Mouse (Mus musculus) kidney, embryonic 15.5 days (tissue): ENCODE measurements at regions not wholly inside any gene's neighbourhood (a gene's known extent, or its start where the extent isn't known, plus 50 kb on each side); places are given as distances from the start of the nearest gene placed in this dataset.
"Not testable (repeated sequence)": the region's sequence is repeated elsewhere in the genome, so short reads cannot be mapped to it uniquely, and the experiment has no call there.

ENCODE experiments used
- ATAC-seq: fragments of 200-750 bp; cut with Nextera tagmentation; replicated peaks from 2 replicates; pipeline ENCODE4 v1.8.0; 2017; ENCODE audit warnings: moderate TSS enrichment; ENCODE audit not compliant: low FRiP score
- H3K27ac ChIP-seq: fragments of 300-500 bp; sonication (generic); 2 replicates; pipeline ENCODE4 v1.5.1; 2015; ENCODE audit warnings: mild to moderate bottlenecking, inconsistent platforms
- H3K27me3 ChIP-seq: fragments of 300-500 bp; sonication (generic); 2 replicates; pipeline ENCODE4 v1.6.1; 2015; ENCODE audit warnings: inconsistent platforms
- H3K36me3 ChIP-seq: fragments of 300-500 bp; sonication (generic); 2 replicates; pipeline ENCODE4 v1.6.1; 2015; ENCODE audit warnings: inconsistent platforms
- H3K4me1 ChIP-seq: fragments of 300-500 bp; sonication (generic); 2 replicates; pipeline ENCODE4 v1.6.1; 2015; ENCODE audit warnings: inconsistent platforms
- H3K4me2 ChIP-seq: fragments of 300-500 bp; sonication (generic); 2 replicates; pipeline ENCODE4 v1.6.1; 2015; ENCODE audit warnings: moderate library complexity, mild to moderate bottlenecking, inconsistent platforms
- H3K4me3 ChIP-seq: fragments of 300-500 bp; sonication (generic); replicated peaks from 2 replicates; pipeline ENCODE4 v1.5.1; 2015; ENCODE audit warnings: mild to moderate bottlenecking, inconsistent platforms
- H3K9ac ChIP-seq: fragments of 300-500 bp; sonication (generic); 2 replicates; pipeline ENCODE4 v1.6.1; 2015; ENCODE audit warnings: mild to moderate bottlenecking, inconsistent platforms
- H3K9me3 ChIP-seq: fragments of 300-500 bp; sonication (generic); replicated peaks from 2 replicates; pipeline ENCODE4 v1.6.1; 2016; ENCODE audit warnings: inconsistent platforms
- WGBS: fragments of 180-500 bp; shearing (Covaris S2); methylation state at CpG from one replicate; pipeline ENCODE4 v1.1.7; 2015; ENCODE audit warnings: mixed read lengths; 5-methylcytosine and 5-hydroxymethylcytosine counted together

GRCm38 (mm10) chr3:21678734-21679133 is 397.7 kb upstream of the Tbl1xr1 start:
- Histone ChIP-seq H3K4me2 (no peak overlapping the region), H3K27me3 (no peaks in the 10 kb centered on the region), H3K9me3 (no peaks in the 10 kb centered on the region), H3K4me1 (no peaks in the 10 kb centered on the region), H3K9ac (no peak overlapping the region), H3K36me3 (no peaks in the 10 kb centered on the region), H3K27ac (no peak overlapping the region), H3K4me3 (no peak overlapping the region)
- ATAC-seq = no peak

DNA sequence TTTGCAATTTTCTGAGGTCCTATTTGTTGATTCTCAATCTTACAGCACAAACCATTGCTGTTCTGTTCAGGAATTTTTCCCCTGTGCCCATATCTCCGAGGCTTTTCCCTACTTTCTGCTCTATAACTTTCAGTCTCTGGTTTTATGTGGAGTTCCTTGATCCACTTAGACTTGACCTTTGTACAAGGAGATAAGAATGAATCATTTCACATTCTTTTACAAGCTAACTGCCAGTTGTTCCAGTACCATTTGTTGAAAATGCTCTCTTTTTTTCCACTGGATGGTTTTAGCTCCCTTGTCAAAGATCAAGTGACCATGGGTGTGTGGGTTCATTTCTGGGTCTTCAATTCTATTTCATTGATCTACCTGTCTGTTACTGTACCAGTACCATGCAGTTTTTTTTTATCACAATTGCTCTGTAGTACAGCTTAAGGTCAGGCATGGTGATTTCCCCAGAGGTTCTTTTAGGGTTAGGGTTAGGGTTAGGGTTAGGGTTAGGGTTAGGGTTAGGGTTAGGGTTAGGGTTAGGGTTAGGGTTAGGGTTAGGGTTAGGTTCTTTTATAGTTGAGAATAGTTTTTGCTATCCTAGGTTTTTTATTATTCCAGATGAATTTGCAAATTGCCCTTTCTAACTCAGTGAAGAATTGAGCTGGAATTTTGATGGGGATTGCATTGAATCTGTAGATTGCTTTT is 378.3 kb upstream of the Tbl1xr1 start:
- H3K4me3 ChIP-seq, H3K36me3 ChIP-seq, H3K9me3 ChIP-seq, H3K27me3 ChIP-seq, H3K9ac ChIP-seq, H3K4me2 ChIP-seq, H3K27ac ChIP-seq, ATAC-seq, H3K4me1 ChIP-seq: not testable (repeated sequence)
- WGBS = 55% methylated on average over 1 of the region's 1 CpGs

DNA sequence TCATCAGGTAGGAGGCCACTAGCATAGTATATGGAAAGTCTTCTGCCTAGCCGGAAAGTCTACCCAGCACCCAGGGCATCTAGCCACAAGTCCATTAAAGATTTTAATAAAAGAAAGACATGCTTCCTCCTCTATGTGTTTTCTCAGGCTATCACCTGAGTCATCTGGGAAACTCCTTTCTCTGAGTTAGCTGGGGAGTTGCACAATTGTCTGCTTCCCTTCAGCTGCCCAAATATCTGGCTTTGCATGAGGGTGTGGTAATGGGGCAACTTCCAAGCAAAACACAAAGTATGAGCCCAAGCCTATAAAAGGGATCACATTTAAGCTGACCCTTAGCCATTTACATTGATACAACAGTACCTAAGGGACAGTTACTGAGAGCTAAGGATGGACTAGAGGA is 376.9 kb upstream of the Tbl1xr1 start:
- no peak overlapping the region for H3K4me3 ChIP-seq
- H3K4me2 ChIP-seq = no peak overlapping the region
- H3K4me1 ChIP-seq = no peaks in the 10 kb centered on the region
- H3K9me3 ChIP-seq = no peaks in the 10 kb centered on the region
- H3K27me3 ChIP-seq = no peaks in the 10 kb centered on the region
- 88% methylated on average over 1 of the region's 1 CpGs for WGBS
- ATAC-seq = no peak
- no peak overlapping the region for H3K9ac ChIP-seq
- no peaks in the 10 kb centered on the region for H3K36me3 ChIP-seq
- no peak overlapping the region for H3K27ac ChIP-seq

- 81% methylated on average over 1 of the region's 1 CpGs for WGBS
- no peaks in the 10 kb centered on the region for H3K9me3 ChIP-seq
- no peaks in the 10 kb centered on the region for H3K4me1 ChIP-seq
- H3K36me3 ChIP-seq = no peaks in the 10 kb centered on the region
- no peak overlapping the region for H3K9ac ChIP-seq
- no peak for ATAC-seq
- H3K4me2 ChIP-seq = no peak overlapping the region
- no peak overlapping the region for H3K4me3 ChIP-seq
- no peaks in the 10 kb centered on the region for H3K27me3 ChIP-seq
- H3K27ac ChIP-seq = no peak overlapping the region
Measured at GRCm38 (mm10) chr3:21700326-21700725, 376.1 kb upstream of the Tbl1xr1 start.

DNA sequence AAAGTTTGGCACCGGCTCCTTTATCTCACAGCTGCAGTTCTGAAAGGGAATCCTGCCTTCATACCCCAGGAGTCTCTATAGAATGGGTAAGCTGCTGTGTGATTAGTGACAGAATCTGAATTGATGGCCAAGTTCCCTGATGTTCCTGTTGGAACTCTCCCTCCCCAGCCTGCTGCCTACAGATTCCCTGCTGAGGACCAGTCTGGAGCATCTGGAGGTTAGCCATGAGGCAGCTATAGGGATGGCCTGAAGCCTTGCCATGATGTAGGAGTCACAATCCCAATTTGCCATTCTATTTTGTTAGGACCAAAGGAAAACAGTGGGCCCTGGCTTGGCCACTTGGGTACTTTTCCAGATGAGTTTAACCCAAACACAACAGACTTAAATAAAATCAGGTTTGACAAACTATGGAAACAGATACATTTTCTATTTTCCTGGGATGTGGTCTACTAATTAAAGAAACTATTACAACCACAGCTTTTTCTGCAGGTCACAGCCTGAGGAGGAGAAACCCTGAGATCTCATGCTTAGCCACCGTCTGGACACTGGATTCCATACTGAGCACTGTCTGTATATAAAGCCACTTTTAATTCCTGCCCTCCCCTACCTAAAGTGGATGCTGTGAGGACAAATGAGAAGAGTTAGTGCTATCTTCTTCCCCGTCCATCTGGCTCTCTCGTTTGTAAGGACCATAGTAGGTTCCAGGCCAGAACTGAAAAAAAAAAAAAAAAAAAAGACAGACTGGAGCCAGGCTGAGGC is 349.5 kb upstream of the Tbl1xr1 start:
- H3K27ac ChIP-seq = no peak overlapping the region
- no peaks in the 10 kb centered on the region for H3K27me3 ChIP-seq
- H3K36me3 ChIP-seq = no peaks in the 10 kb centered on the region
- ATAC-seq = no peak
- no peaks in the 10 kb centered on the region for H3K4me1 ChIP-seq
- no peak overlapping the region for H3K4me3 ChIP-seq
- H3K9ac ChIP-seq = no peak overlapping the region
- 85% methylated on average over 4 of the region's 4 CpGs for WGBS
- H3K4me2 ChIP-seq = no peak overlapping the region
- no peaks in the 10 kb centered on the region for H3K9me3 ChIP-seq

- H3K9me3 ChIP-seq = no peaks in the 10 kb centered on the region
- H3K9ac ChIP-seq = no peak overlapping the region
- no peaks in the 10 kb centered on the region for H3K27me3 ChIP-seq
- no peak overlapping the region for H3K27ac ChIP-seq
- no peak overlapping the region for H3K4me2 ChIP-seq
- ATAC-seq = no peak
- WGBS = 79% methylated on average over 4 of the region's 4 CpGs
- H3K4me3 ChIP-seq = no peak overlapping the region
- no peaks in the 10 kb centered on the region for H3K4me1 ChIP-seq
- H3K36me3 ChIP-seq = no peaks in the 10 kb centered on the region
Measured at GRCm38 (mm10) chr3:21728019-21728418, 348.4 kb upstream of the Tbl1xr1 start.

- Histone ChIP-seq H3K4me1 (no peaks in the 10 kb centered on the region), H3K4me3 (no peak overlapping the region), H3K27ac (no peak overlapping the region), H3K9me3 (no peaks in the 10 kb centered on the region), H3K4me2 (no peak overlapping the region), H3K36me3 (no peaks in the 10 kb centered on the region), H3K27me3 (no peaks in the 10 kb centered on the region), H3K9ac (no peak overlapping the region)
- ATAC-seq = no peak
- 86% methylated on average over 1 of the region's 1 CpGs for WGBS
Measured at GRCm38 (mm10) chr3:21729328-21729727, 347.1 kb upstream of the Tbl1xr1 start.

- H3K36me3 ChIP-seq, H3K4me3 ChIP-seq, H3K4me1 ChIP-seq, H3K9me3 ChIP-seq, H3K27ac ChIP-seq, H3K9ac ChIP-seq, H3K27me3 ChIP-seq, H3K4me2 ChIP-seq, ATAC-seq: not testable (repeated sequence)
- 96% methylated on average over 2 of the region's 2 CpGs for WGBS
Measured at GRCm38 (mm10) chr3:21735688-21736087, 340.8 kb upstream of the Tbl1xr1 start.

GRCm38 (mm10) chr3:21739720-21740119 is 336.7 kb upstream of the Tbl1xr1 start:
- Histone ChIP-seq H3K4me2 (no peak overlapping the region), H3K4me1 (no peaks in the 10 kb centered on the region), H3K27me3 (no peaks in the 10 kb centered on the region), H3K27ac (no peak overlapping the region), H3K9ac (no peak overlapping the region), H3K9me3 (no peaks in the 10 kb centered on the region), H3K4me3 (no peak overlapping the region), H3K36me3 (no peaks in the 10 kb centered on the region)
- ATAC-seq = no peak
- WGBS = 81% methylated on average over 4 of the region's 4 CpGs

GRCm38 (mm10) chr3:21744107-21744506 is 332.3 kb upstream of the Tbl1xr1 start:
- no peak overlapping the region for H3K4me3 ChIP-seq
- H3K9me3 ChIP-seq = no peaks in the 10 kb centered on the region
- no peaks in the 10 kb centered on the region for H3K27me3 ChIP-seq
- no peak overlapping the region for H3K27ac ChIP-seq
- H3K9ac ChIP-seq = no peak overlapping the region
- WGBS = 89% methylated on average over 1 of the region's 1 CpGs
- no peak overlapping the region for H3K4me2 ChIP-seq
- H3K4me1 ChIP-seq = no peaks in the 10 kb centered on the region
- ATAC-seq = no peak
- H3K36me3 ChIP-seq = no peaks in the 10 kb centered on the region

GRCm38 (mm10) chr3:21760516-21761218 is 315.8 kb upstream of the Tbl1xr1 start:
- H3K9ac ChIP-seq = no peak overlapping the region
- no peak overlapping the region for H3K4me2 ChIP-seq
- ATAC-seq = no peak
- H3K36me3 ChIP-seq = no peaks in the 10 kb centered on the region
- no peaks in the 10 kb centered on the region for H3K4me1 ChIP-seq
- no peaks in the 10 kb centered on the region for H3K9me3 ChIP-seq
- 51% methylated on average over 2 of the region's 2 CpGs for WGBS
- H3K27me3 ChIP-seq = no peaks in the 10 kb centered on the region
- H3K4me3 ChIP-seq = no peak overlapping the region
- no peak overlapping the region for H3K27ac ChIP-seq

DNA sequence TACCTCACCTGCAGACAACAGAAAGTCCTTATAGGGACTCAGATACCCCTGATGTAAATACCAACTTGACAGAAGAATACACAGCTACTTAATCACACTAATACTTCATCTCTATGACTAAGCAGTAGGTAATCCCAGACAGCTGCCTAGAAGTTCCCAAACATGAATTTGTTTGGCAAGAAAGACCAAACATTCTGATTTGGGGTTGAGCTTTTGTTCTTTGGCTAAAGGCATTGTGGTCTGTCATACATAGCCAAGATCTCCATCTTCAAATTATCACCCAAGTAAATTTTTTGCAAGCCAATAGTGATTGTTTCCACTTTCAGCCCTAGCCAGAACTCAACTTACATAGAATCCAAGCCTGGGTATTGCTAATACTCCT is 315.2 kb upstream of the Tbl1xr1 start:
- Histone ChIP-seq H3K27me3 (no peaks in the 10 kb centered on the region), H3K27ac (no peak overlapping the region), H3K36me3 (no peaks in the 10 kb centered on the region), H3K4me2 (no peak overlapping the region), H3K4me1 (no peaks in the 10 kb centered on the region), H3K4me3 (no peak overlapping the region), H3K9me3 (no peaks in the 10 kb centered on the region), H3K9ac (no peak overlapping the region)
- no peak for ATAC-seq
